Mouse (Mus musculus) myocyte (in vitro differentiated cells): ENCODE data around the gene Vdr.

Source experiments
- CEBPB ChIP-seq: IDR thresholded peaks from 2 replicates; pipeline ENCODE4 v1.6.1; 2011; ENCODE audit warnings: mild to moderate bottlenecking, moderate library complexity; ENCODE audit not compliant: poor library complexity, insufficient read depth, severe bottlenecking
- E2F4 ChIP-seq: IDR thresholded peaks from one replicate; pipeline ENCODE4 v1.6.1; 2011; ENCODE audit warnings: mild to moderate bottlenecking, control low read depth, moderate library complexity; ENCODE audit not compliant: insufficient read depth
- MAX ChIP-seq: IDR thresholded peaks from one replicate; pipeline ENCODE4 v1.6.1; 2011; ENCODE audit warnings: low read depth, mild to moderate bottlenecking, control low read depth
- MYOD1 ChIP-seq, 3 experiments: IDR thresholded peaks; one replicate each; pipeline ENCODE4 v1.6.1; 2011; ENCODE audit warnings: control low read depth in 2 of 3, low read depth in 2 of 3, mild to moderate bottlenecking in 2 of 3, moderate library complexity in 1 of 3; ENCODE audit not compliant: insufficient read length in 2 of 3, control insufficient read depth in 1 of 3
- MYOG ChIP-seq, 3 experiments: IDR thresholded peaks; one replicate each; pipeline ENCODE4 v1.6.1; 2011; ENCODE audit warnings: control low read depth in 2 of 3, low read depth in 2 of 3, mild to moderate bottlenecking in 2 of 3; ENCODE audit not compliant: insufficient read length in 2 of 3, control insufficient read depth in 1 of 3, insufficient read depth in 1 of 3
- POLR2A ChIP-seq: IDR thresholded peaks from one replicate; pipeline ENCODE4 v1.6.1; 2011; ENCODE audit warnings: low read depth, mild to moderate bottlenecking, control low read depth, moderate library complexity; ENCODE audit not compliant: insufficient read length
- POLR2AphosphoS2 ChIP-seq: IDR thresholded peaks from one replicate; pipeline ENCODE4 v1.6.1; 2011; ENCODE audit warnings: low read depth, control low read depth; ENCODE audit not compliant: insufficient read length
- REST ChIP-seq: IDR thresholded peaks from one replicate; pipeline ENCODE4 v1.6.1; 2011; ENCODE audit warnings: mild to moderate bottlenecking, control low read depth, moderate library complexity; ENCODE audit not compliant: insufficient read depth, insufficient read length
- SRF ChIP-seq: IDR thresholded peaks from one replicate; pipeline ENCODE4 v1.6.1; 2011; ENCODE audit warnings: low read depth; ENCODE audit not compliant: control insufficient read depth, insufficient read length
- TCF12 ChIP-seq: IDR thresholded peaks from one replicate; pipeline ENCODE4 v1.6.1; 2011; ENCODE audit warnings: mild to moderate bottlenecking, control low read depth; ENCODE audit not compliant: poor library complexity, insufficient read depth, severe bottlenecking
- TCF3 ChIP-seq: IDR thresholded peaks from one replicate; pipeline ENCODE4 v1.6.1; 2011; ENCODE audit warnings: low read depth, control low read depth; ENCODE audit not compliant: insufficient read length
- USF1 ChIP-seq: IDR thresholded peaks from one replicate; pipeline ENCODE4 v1.6.1; 2011; ENCODE audit warnings: low read depth, mild to moderate bottlenecking, control low read depth, moderate library complexity

GRCm38 (mm10) chr15:97910530-97910929, at the start of gene Vdr:
- TF ChIP-seq E2F4 (no peak), POLR2A (no peak), MAX (no peak), MYOD1 (IDR thresholded peaks at IDR 0.05; ENCODE audit: control insufficient read depth in 1 of 3, insufficient read length in 2 of 3, low read depth in 2 of 3) (no peak), TCF3 (no peak), POLR2AphosphoS2 (no peak), SRF (no peak), TCF12 (no peak), USF1 (no peak), MYOG (IDR thresholded peaks at IDR 0.05; ENCODE audit: control insufficient read depth in 1 of 3, insufficient read depth in 1 of 3, insufficient read length in 2 of 3, low read depth in 2 of 3) (no peak), CEBPB (no peak), REST (no peak)
